Comparison of ENCODE assay signal across 39 mouse cellular contexts in genomic region chr17:29540426-29540825, GRCm38 (mm10). TPM values are rescaled to one million over a fixed set of nuclear protein-coding genes. Genes with fewer than 3 reads are reported as not detected.
"Had no signal": no experiment of that assay in that cellular context is flagged by ENCODE, and none has a peak within 500 bp of the region (broad histone marks: within the 10 kb centered on the region; RNA-seq: fewer than 3 reads in every experiment).

No protein-coding gene starts in this region.

- H3K9ac ChIP-seq: hindbrain, embryonic 12.5 days; hindbrain, embryonic 14.5 days; intestine, embryonic 15.5 days; limb, embryonic 12.5 days; liver, embryonic 13.5 days; liver, embryonic 15.5 days; liver, postnatal 0 days had no signal

- H3K27me3 ChIP-seq: hindbrain, embryonic 12.5 days; intestine, embryonic 15.5 days; limb, embryonic 12.5 days; liver, embryonic 13.5 days; liver, embryonic 15.5 days had no signal

- H3K4me1 ChIP-seq: hindbrain, embryonic 10.5 days; hindbrain, embryonic 12.5 days; intestine, embryonic 15.5 days; limb, embryonic 10.5 days; limb, embryonic 12.5 days; liver, embryonic 13.5 days had no signal

- H3K36me3 ChIP-seq: hindbrain, embryonic 10.5 days; hindbrain, embryonic 12.5 days; intestine, embryonic 15.5 days; limb, embryonic 10.5 days; limb, embryonic 12.5 days; liver, embryonic 13.5 days; liver, embryonic 15.5 days had no signal

- H3K4me2 ChIP-seq: heart, embryonic 11.5 days; hindbrain, embryonic 12.5 days; hindbrain, embryonic 14.5 days; intestine, embryonic 15.5 days; limb, embryonic 12.5 days; liver, embryonic 11.5 days; liver, embryonic 13.5 days; liver, embryonic 15.5 days had no signal

- ATAC-seq: hindbrain, embryonic 16.5 days; inflammation-experienced regulatory T-cells, adult 6 months; intestine, embryonic 15.5 days; intestine, postnatal 0 days; liver, postnatal 0 days had no signal

- DNase-seq: gastrocnemius, postnatal 14 days; gastrocnemius, postnatal 36 days; heart, adult 18-20 months; heart, postnatal 10 days; heart, postnatal 4 days; kidney, adult 18-20 months; kidney, adult 8-10 months; kidney, postnatal 10 days; kidney, postnatal 25 days; kidney, postnatal 4 days; liver; liver, embryonic 13.5 days; liver, postnatal 0 days had no signal

- H3K27ac ChIP-seq: hindbrain, embryonic 10.5 days; hindbrain, embryonic 12.5 days; hindbrain, embryonic 14.5 days; intestine, embryonic 15.5 days; layer of hippocampus, adult 2 months; left cerebral cortex, adult 2 months; limb, embryonic 10.5 days; limb, embryonic 12.5 days; liver, embryonic 13.5 days; liver, embryonic 15.5 days had no signal

- H3K9me3 ChIP-seq: hindbrain, embryonic 10.5 days; hindbrain, embryonic 12.5 days; intestine, embryonic 15.5 days; limb, embryonic 10.5 days; limb, embryonic 12.5 days; liver, embryonic 13.5 days; liver, embryonic 15.5 days had no signal

- H3K4me3 ChIP-seq: hindbrain, embryonic 10.5 days; hindbrain, embryonic 12.5 days; intestine, embryonic 15.5 days; layer of hippocampus, adult 2 months; left cerebral cortex, adult 2 months; limb, embryonic 10.5 days; limb, embryonic 12.5 days; liver, embryonic 13.5 days; liver, embryonic 15.5 days had no signal

RNA-seq across cellular contexts. Expression of gene Gm17657, which starts 9.0 kb away (rescaled TPM):
- total RNA-seq: gastrocnemius, adult 18-20 months; gastrocnemius, adult 8-10 months; gastrocnemius, postnatal 14 days; gastrocnemius, postnatal 36 days; heart, adult 18-20 months; heart, adult 8-10 months; heart, postnatal 10 days; heart, postnatal 25 days; heart, postnatal 4 days; layer of hippocampus, adult 2 months; layer of hippocampus, postnatal 10 days; layer of hippocampus, postnatal 25 days; left cerebral cortex, adult 2 months; left cerebral cortex, postnatal 14 days; left cerebral cortex, postnatal 36 days had no signal
- polyA plus RNA-seq: gonadal fat pad, adult 2 months; heart, embryonic 11.5 days; heart, embryonic 14.5 days; heart, embryonic 16.5 days; hindbrain, embryonic 10.5 days; hindbrain, embryonic 12.5 days; hindbrain, embryonic 14.5 days; hindbrain, embryonic 16.5 days; intestine, embryonic 15.5 days; intestine, postnatal 0 days; kidney, embryonic 14.5 days; limb, embryonic 10.5 days; limb, embryonic 12.5 days; liver, embryonic 13.5 days; liver, embryonic 15.5 days; liver, postnatal 0 days had no signal

RNA-seq across cellular contexts. Expression of gene Tmem217, which starts 11.8 kb away (rescaled TPM):
- total RNA-seq: gastrocnemius, adult 18-20 months; gastrocnemius, adult 8-10 months; gastrocnemius, postnatal 14 days; gastrocnemius, postnatal 36 days; heart, adult 18-20 months; heart, adult 8-10 months; heart, postnatal 10 days; heart, postnatal 25 days; heart, postnatal 4 days; layer of hippocampus, adult 2 months; layer of hippocampus, postnatal 10 days; left cerebral cortex, adult 2 months; left cerebral cortex, postnatal 36 days had no signal
- polyA plus RNA-seq: intestine, postnatal 0 days; liver, postnatal 0 days had no signal
